Mouse (Mus musculus) right cerebral cortex, adult 2 months (tissue): ENCODE data around the gene Lypd5.

Source experiments
- DNase-seq, 2 experiments: peaks; one replicate each; pipeline ENCODE4 v3.0.0; 2021 to 2022; ENCODE audit warnings: low spot score in 2 of 2

The Lypd5 gene

GRCm38 (mm10) chr7:24348896-24349295 lies at the start of gene Lypd5:
Gene Lypd5 (plus strand): TSS chr7:24349196.
- DNase-seq: no peak

GRCm38 (mm10) chr7:24299823-24300481 lies 49.0 kb upstream of the Lypd5 start:
- DNase-seq: peak in 1 of 2 experiments; percentile 25

- no peak for DNase-seq
Measured at GRCm38 (mm10) chr7:24300771-24301282, 48.2 kb upstream of the Lypd5 start, which contains the start of gene Zfp61. Gene Zfp61 (minus strand): TSS chr7:24301232.

DNA sequence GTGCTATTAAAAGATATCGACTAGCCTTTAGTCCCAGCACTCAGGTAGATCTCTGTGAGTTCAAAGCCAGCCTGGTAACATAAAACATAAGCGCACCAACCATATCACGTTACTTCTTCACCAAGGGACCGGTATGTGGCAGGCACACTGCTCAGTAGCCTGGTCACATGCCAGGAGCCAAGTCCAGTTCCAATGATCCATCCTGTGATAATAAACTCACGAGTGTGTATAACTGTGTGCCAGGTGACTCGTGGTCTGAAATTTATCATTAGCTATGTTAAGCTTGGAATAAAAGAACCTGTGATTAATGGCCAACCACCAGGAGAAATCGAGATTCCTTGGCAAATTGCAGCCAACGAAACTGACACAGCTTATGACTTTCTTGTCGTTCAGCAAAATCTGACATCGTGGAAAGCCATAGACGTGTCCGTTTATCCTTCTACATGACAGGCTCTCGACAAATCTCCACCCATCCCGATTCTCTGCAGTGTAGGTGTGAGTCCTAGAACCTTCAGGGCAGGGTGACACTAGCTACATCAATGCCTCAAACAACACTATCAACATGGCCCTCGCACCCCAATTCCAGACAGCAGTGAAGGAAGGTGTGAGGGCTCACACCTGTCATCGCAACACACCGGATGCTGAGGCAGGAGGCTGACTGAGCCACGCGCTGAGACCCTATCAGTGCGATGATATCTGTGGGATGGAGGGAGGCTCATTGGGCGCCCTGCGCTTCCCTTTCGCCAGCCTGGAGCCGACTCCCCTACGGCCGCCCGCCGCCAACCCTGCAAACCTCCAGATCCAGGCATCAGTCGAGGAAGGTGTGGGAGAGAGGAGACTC lies 33.0 kb upstream of the Lypd5 start:
- no peak for DNase-seq

GRCm38 (mm10) chr7:24316567-24317092 lies 32.4 kb upstream of the Lypd5 start, which contains the start of gene Zfp94:
Gene Zfp94 (minus strand): TSS chr7:24316666.
- peak; percentile 99 for DNase-seq

DNA sequence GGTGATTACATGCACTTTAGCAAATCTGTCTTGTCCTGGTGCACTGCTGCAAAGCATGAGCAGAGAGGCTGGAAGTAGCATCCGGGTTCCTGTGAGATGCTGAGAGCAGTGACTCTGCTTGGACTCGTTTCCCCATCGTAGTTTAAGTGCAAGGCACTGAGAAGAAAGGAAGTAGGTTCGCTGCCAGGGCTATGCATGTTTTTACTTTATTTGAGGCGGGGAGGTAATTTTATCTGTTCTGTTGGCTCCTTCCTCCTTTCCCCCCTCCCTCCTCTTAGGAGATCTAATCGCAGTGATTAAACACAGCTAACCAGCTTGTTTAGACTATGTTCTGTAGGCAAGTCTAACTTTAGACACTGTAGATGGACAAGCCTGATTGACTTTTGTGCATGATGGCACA lies 30.1 kb upstream of the Lypd5 start:
- no peak for DNase-seq

DNA sequence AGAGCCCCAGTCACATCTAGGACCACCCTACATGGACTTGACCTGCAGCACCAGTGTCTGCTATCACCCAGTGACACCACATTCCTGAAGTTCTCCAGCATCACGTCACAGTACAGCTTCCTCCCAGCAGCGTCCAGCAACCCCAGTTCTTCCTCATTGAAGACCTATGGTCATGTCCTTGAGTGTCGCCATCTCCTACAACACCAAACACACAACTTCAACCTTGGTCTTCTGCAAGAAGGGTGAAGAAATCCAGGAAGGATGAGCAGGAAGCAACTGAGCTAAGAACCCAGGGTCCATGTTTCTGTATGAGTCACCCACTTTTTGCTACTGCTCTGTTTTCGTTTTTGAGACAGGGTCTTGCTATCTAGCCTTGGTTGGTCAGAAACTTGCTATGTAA lies 26.4 kb upstream of the Lypd5 start:
- DNase-seq: no peak

DNA sequence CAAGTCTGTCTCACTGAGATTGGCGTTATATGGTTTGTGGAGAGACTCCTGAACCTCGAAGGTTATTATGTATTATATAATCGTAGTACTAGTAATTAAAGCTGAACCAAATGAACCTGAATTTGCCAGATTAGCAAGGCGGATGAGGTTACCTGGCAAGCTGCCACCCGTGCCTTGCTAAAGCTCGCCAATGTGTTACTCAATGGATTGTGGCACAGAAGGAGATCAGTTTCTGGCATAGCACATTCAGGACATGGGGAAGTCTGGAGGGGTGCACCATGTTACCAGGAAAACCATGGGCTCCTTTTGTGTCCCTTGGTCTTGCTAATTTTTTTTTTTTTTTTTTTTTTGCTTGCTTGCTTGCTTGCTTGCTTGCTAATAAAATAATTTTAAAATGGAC lies 23.8 kb upstream of the Lypd5 start:
- no peak for DNase-seq

DNA sequence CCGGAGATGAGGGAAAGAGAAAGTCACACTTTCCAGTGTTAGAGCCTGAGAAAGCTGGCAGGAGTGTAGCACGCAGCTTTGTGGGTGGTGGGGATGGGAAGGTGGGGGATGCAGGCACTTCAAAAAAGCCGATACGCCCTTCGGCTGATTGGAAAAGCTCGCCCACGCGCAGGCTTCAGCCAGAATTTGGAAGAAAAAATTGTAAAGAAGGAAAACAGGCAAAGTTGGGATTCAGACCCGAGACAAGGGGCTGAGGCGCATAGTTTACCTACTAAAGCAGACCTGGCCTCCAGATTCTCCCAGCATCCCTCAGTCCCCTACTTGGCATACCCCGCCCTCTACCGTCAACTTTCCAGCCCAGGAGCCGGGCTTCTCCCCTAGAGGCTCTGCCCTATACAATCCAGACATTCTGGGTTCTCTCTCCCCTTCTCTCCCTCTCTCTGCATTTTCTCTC lies 23.3 kb upstream of the Lypd5 start:
- DNase-seq: peak; percentile 75 to 78

DNA sequence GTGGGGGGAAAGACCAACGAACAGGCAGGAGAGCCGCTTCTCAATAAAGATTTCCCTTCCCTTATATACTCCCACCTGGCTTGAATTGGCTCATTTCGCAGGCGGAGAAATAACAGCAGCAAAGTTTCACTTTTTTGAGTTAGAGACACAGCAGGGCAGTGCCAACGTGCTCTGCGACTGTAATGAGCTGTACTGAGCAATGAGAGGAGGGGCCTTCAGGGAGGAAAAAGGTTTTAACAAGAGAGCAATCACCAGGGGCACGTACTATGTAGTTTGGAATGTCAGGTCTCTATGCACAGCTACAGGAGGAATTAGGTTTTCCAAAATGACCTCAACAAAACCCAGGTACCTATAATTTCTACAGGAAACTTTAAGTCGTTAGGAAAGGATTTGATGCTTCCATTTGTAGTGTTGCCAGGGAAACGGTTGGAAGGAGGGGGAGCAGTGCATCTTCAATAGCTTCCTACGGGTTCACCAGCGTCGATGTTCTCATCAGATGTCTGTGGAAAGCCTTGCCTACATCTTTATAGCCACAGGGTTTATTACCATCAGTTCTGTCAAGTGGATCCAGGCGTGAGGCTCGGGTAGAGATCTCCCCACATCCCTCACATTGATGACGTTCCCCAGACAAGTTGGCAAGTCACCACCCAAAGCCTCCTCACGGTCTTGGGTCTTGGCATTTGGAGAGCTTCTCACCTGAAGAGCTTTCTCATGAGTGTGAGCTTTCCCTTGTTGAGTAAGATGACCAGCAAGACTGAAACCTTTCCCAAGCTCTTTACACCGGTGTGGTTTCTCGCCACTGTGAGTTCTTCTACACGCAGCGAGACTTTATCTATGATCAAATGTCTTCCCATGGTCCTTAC lies 22.5 kb upstream of the Lypd5 start:
- DNase-seq: peak; percentile 24 to 38

GRCm38 (mm10) chr7:24327281-24327975 lies 21.6 kb upstream of the Lypd5 start:
- DNase-seq: no peak

GRCm38 (mm10) chr7:24333304-24333986 lies 15.6 kb upstream of the Lypd5 start, which contains the start of gene Tescl:
Gene Tescl (minus strand): TSS chr7:24333936.
- DNase-seq: no peak

DNA sequence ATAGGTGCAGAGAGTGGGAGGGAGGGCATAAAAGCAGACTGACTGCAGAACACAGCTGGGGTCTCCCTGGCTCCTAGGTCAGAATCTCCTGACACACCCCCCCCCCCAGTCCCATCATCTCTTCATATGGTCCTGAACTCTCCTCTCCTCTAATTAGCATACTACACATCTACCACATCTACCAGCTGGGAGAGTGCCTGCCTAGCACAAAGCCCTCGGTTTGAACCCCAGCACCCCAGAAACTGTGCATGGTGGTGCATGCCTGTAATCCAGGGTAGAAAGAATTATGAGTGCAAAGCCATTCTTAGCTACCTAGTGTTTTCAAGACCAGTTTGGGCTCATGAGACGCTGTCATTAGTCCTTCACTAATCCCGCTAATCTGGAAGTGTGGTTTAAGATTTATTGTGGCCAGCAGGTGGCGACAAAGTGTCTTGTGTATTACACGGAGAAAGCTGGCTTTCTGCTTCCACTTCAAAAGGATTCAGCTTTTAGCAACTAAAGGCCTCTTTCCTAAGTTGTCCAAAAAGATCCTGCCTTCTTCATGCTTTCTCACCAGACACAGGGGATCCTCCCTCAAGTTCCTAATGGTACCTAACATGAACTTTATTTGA lies 13.2 kb upstream of the Lypd5 start:
- peak; percentile 87 for DNase-seq

DNA sequence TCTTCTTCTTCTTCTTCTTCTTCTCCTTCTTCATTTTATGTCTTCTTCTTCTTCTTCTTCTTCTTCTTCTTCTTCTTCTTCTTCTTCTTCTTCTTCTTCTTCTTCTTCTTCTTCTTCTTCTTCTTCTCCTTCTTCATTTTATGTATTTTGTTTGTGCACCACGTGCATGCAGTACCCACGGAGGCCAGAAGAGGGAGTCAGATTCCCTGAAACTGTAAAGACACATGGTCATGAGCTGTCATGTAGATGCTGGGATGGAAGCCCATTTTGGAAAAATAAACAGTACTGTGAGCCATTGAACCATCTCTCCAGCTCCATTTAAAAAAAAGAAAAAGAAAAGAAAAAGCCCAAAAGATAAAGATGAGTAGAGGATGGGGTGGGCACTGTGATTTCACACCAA lies 10.8 kb upstream of the Lypd5 start:
- DNase-seq: no peak

DNA sequence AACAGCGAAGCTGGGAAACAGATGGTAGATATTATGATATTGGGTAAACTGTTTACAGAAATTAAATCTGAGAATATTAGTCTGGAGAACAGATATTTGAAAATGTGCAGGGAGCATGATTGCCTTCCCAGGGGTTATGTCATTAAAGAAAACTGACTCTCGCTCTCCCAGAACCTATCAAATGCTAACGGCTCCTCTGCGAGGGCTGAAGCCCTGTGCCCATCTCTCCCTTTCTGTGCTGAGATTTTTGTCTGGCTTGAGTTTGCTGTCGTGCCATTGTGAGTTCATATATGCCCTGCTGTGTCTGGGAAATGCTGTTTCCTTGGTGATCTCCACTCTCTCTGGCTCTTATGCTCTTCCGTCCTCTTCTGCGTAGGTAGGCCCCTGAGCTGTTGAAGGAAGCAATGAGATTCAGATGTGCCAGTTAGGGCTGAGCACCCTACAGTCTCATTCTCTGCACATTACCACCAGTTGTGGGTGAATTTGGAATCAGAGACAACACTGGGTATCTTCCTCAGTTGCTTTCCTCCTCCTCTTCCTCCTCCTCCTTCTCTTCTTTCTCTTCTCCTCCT lies 5.2 kb upstream of the Lypd5 start:
- DNase-seq: peak; percentile 20 to 36

- DNase-seq: no peak
Measured at GRCm38 (mm10) chr7:24346444-24346843, 2.6 kb upstream of the Lypd5 start.

- DNase-seq: no peak
Measured at GRCm38 (mm10) chr7:24355646-24356045, 6.7 kb downstream of the Lypd5 start.

- no peak for DNase-seq
Measured at GRCm38 (mm10) chr7:24356081-24356480, 7.1 kb downstream of the Lypd5 start.

DNA sequence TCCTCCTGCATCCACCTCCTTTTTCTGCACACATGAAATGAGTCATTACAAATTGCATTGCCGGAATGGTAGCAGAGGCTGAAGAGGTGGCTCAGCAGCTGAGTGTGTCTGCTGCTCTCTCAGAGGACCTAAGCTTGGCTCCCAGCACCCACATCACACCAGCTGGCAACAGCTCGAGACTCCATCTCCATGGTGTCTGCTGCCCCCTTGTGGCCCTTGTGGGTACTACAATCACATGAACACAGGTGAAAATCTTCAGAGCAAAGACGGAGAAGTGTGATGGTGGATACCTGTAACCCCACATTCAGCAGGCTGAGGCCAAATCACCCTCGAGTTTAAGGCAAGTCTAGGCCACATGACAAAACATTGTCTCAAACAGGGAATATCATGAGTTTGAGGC lies 8.9 kb downstream of the Lypd5 start:
- no peak for DNase-seq
